In genomic region chr5:136961334-136961982, GRCm38 (mm10) we compare ENCODE assay signal across 8 mouse cellular contexts. TPM values are rescaled to one million over a fixed set of nuclear protein-coding genes. Genes with fewer than 3 reads are reported as not detected.
DNase-seq lines count a peak whose midpoint lies in the region; ATAC-seq and TF ChIP-seq lines count a peak whose summit lies in the region.

No protein-coding gene starts in this region.

- peak; percentile 43 for DNase-seq in adrenal gland, postnatal 14 days
- no peak for DNase-seq in adrenal gland, postnatal 4 days (ENCODE audit: low spot score in 2 of 2)
- DNase-seq in spleen, adult 2 months (ENCODE audit: low read depth in 1 of 2, low spot score in 2 of 2), result no peak
- DNase-seq in spleen, postnatal 14 days (ENCODE audit: low spot score in 2 of 2), result no peak
- no peak for DNase-seq in right cerebral cortex, postnatal 4 days
- no peak for DNase-seq in thymus, postnatal 14 days

- H3K4me3 ChIP-seq in spleen, adult 2 months (ENCODE audit: extremely low read depth, insufficient read depth, insufficient read length), result peak overlapping the region; percentile 86
- peak overlapping the region; percentile 77 for H3K4me3 ChIP-seq in intestine, embryonic 16.5 days (ENCODE audit: low read length)
- H3K4me3 ChIP-seq in midbrain, embryonic 15.5 days, result peak overlapping the region; percentile 70

- H3K9me3 ChIP-seq in intestine, embryonic 16.5 days (ENCODE audit: control insufficient read depth, low read length), result no peaks in the 10 kb centered on the region
- no peaks in the 10 kb centered on the region for H3K9me3 ChIP-seq in midbrain, embryonic 15.5 days

- ATAC-seq in intestine, embryonic 16.5 days, result peak; percentile 1; the same call in 1 of the 2 replicates
- peak; percentile 29 for ATAC-seq in midbrain, embryonic 15.5 days (replicated peaks)

- TF ChIP-seq CTCF in spleen, adult 2 months (IDR thresholded peaks at IDR 0.05; ENCODE audit: extremely low read depth, insufficient read depth, insufficient read length, insufficient replicate concordance), result no peak

- 36% methylated on average over 5 of the region's 5 CpGs for WGBS in spleen, adult 2 months
- WGBS in intestine, embryonic 16.5 days, result 29% methylated on average over 5 of the region's 5 CpGs
- 24% methylated on average over 5 of the region's 5 CpGs for WGBS in midbrain, embryonic 15.5 days

- H3K4me2 ChIP-seq in intestine, embryonic 16.5 days (ENCODE audit: low read depth, low read length), result peak overlapping the region; percentile 81
- H3K4me2 ChIP-seq in midbrain, embryonic 15.5 days, result peak overlapping the region; percentile 75

- H3K9ac ChIP-seq in intestine, embryonic 16.5 days (ENCODE audit: low read depth, low read length), result peak overlapping the region; percentile 88
- H3K9ac ChIP-seq in midbrain, embryonic 15.5 days, result peak overlapping the region; percentile 85

- no peak for TF ChIP-seq POLR2A in spleen, adult 2 months (IDR thresholded peaks at IDR 0.05; ENCODE audit: low read depth, low read length)

- no peak overlapping the region for H3K27ac ChIP-seq in spleen, adult 2 months (ENCODE audit: insufficient read depth, low read length)
- peak overlapping the region; percentile 88 for H3K27ac ChIP-seq in intestine, embryonic 16.5 days (ENCODE audit: low read length)
- peak overlapping the region; percentile 93 for H3K27ac ChIP-seq in midbrain, embryonic 15.5 days

- H3K27me3 ChIP-seq in spleen, adult 2 months (ENCODE audit: control insufficient read depth, insufficient read depth, low read length), result no peaks in the 10 kb centered on the region
- no peaks in the 10 kb centered on the region for H3K27me3 ChIP-seq in intestine, embryonic 16.5 days (replicated peaks; ENCODE audit: control insufficient read depth, insufficient read depth, low read length)
- H3K27me3 ChIP-seq in midbrain, embryonic 15.5 days (replicated peaks), result no peaks in the 10 kb centered on the region

- H3K4me1 ChIP-seq in spleen, adult 2 months (ENCODE audit: control insufficient read depth, insufficient read depth, insufficient read length), result peaks cover 3% of the 10 kb centered on the region; the same call in 1 of the 2 replicates
- H3K4me1 ChIP-seq in intestine, embryonic 16.5 days (ENCODE audit: control insufficient read depth, insufficient read depth, low read length), result peaks cover 42% of the 10 kb centered on the region
- peaks cover 20% of the 10 kb centered on the region for H3K4me1 ChIP-seq in midbrain, embryonic 15.5 days

- peaks cover 23% of the 10 kb centered on the region for H3K36me3 ChIP-seq in spleen, adult 2 months (ENCODE audit: control insufficient read depth, insufficient read depth, low read length)
- H3K36me3 ChIP-seq in intestine, embryonic 16.5 days (ENCODE audit: control insufficient read depth, insufficient read depth, low read length), result peaks cover 3% of the 10 kb centered on the region; the same call in 1 of the 2 replicates
- peaks cover 14% of the 10 kb centered on the region; the same call in 1 of the 2 replicates for H3K36me3 ChIP-seq in midbrain, embryonic 15.5 days (replicated peaks)

RNA-seq across cellular contexts. Expression of gene Cldn15, which starts 5.0 kb away (rescaled TPM):
- 13.5 and 14.7 TPM in 2 replicates for total RNA-seq in adrenal gland, postnatal 14 days (2021)
- total RNA-seq in adrenal gland, postnatal 4 days (2021), result 10 to 100 TPM; 11.1 to 13.4 TPM
- polyA plus RNA-seq in spleen, adult 2 months (2012; rRNA removed), result 2.6 and 3.4 TPM in 2 replicates
- polyA plus RNA-seq in intestine, embryonic 16.5 days (2015; fragmentation: Nextera tagmentation; extraction: Ambion mirVana), result 34.8 and 36.6 TPM in 2 replicates
- 0.18 and 0.36 TPM in 2 replicates for polyA plus RNA-seq in midbrain, embryonic 15.5 days (2015; fragmentation: Nextera tagmentation; extraction: Ambion mirVana)

RNA-seq across cellular contexts. Expression of gene Fis1, which starts 8.4 kb away (rescaled TPM):
- total RNA-seq in adrenal gland, postnatal 14 days (2021), result 136 TPM in 2 replicates
- total RNA-seq in adrenal gland, postnatal 4 days (2021), result 100 to 1,000 TPM; 211 to 213 TPM
- 130 and 172 TPM in 2 replicates for polyA plus RNA-seq in spleen, adult 2 months (2012; rRNA removed)
- 271 and 281 TPM in 2 replicates for polyA plus RNA-seq in intestine, embryonic 16.5 days (2015; fragmentation: Nextera tagmentation; extraction: Ambion mirVana)
- 357 and 367 TPM in 2 replicates for polyA plus RNA-seq in midbrain, embryonic 15.5 days (2015; fragmentation: Nextera tagmentation; extraction: Ambion mirVana)

RNA-seq across cellular contexts. Expression of gene Plod3, which starts 25.4 kb away (rescaled TPM):
- 54.9 and 57.8 TPM in 2 replicates for total RNA-seq in adrenal gland, postnatal 14 days (2021)
- total RNA-seq in adrenal gland, postnatal 4 days (2021), result 10 to 100 TPM; 60.4 to 64.7 TPM
- 37.2 and 41.6 TPM in 2 replicates for polyA plus RNA-seq in spleen, adult 2 months (2012; rRNA removed)
- 40.7 and 44.4 TPM in 2 replicates for polyA plus RNA-seq in intestine, embryonic 16.5 days (2015; fragmentation: Nextera tagmentation; extraction: Ambion mirVana)
- polyA plus RNA-seq in midbrain, embryonic 15.5 days (2015; fragmentation: Nextera tagmentation; extraction: Ambion mirVana), result 38.9 and 44.1 TPM in 2 replicates

RNA-seq across cellular contexts. Expression of gene Znhit1, which starts 26.4 kb away (rescaled TPM):
- 64.8 and 72.1 TPM in 2 replicates for total RNA-seq in adrenal gland, postnatal 14 days (2021)
- 10 to 100 TPM; 57.4 to 60.6 TPM for total RNA-seq in adrenal gland, postnatal 4 days (2021)
- 32.4 and 41.5 TPM in 2 replicates for polyA plus RNA-seq in spleen, adult 2 months (2012; rRNA removed)
- polyA plus RNA-seq in intestine, embryonic 16.5 days (2015; fragmentation: Nextera tagmentation; extraction: Ambion mirVana), result 114 and 120 TPM in 2 replicates
- 131 and 132 TPM in 2 replicates for polyA plus RNA-seq in midbrain, embryonic 15.5 days (2015; fragmentation: Nextera tagmentation; extraction: Ambion mirVana)

RNA-seq across cellular contexts. Expression of gene Ift22, which starts 53.5 kb away (rescaled TPM):
- 24.9 and 26.4 TPM in 2 replicates for total RNA-seq in adrenal gland, postnatal 14 days (2021)
- total RNA-seq in adrenal gland, postnatal 4 days (2021), result 10 to 100 TPM; 33.6 to 38.2 TPM
- polyA plus RNA-seq in spleen, adult 2 months (2012; rRNA removed), result 6.3 and 8.3 TPM in 2 replicates
- 43.2 and 52.4 TPM in 2 replicates for polyA plus RNA-seq in intestine, embryonic 16.5 days (2015; fragmentation: Nextera tagmentation; extraction: Ambion mirVana)
- 125 and 132 TPM in 2 replicates for polyA plus RNA-seq in midbrain, embryonic 15.5 days (2015; fragmentation: Nextera tagmentation; extraction: Ambion mirVana)
